Mouse (Mus musculus) forebrain, embryonic 11.5 days (tissue): Measurements from ENCODE around the gene Six2. TPM values are rescaled to one million over a fixed set of nuclear protein-coding genes. Genes with fewer than 3 reads are reported as not detected.

Source experiments
- ATAC-seq: fragments of 200-750 bp; cut with Nextera tagmentation; replicated peaks from 2 replicates; pipeline ENCODE4 v1.8.0; 2017; ENCODE audit warnings: moderate TSS enrichment; ENCODE audit not compliant: low FRiP score
- DNase-seq: peaks from one replicate; pipeline ENCODE4 v3.0.0-alpha.2; 2017; ENCODE audit warnings: low spot score
- H3K27ac ChIP-seq: fragments of 300-500 bp; sonication (generic); 2 replicates; pipeline ENCODE4 v1.5.1; 2014; ENCODE audit warnings: low read depth, low read length
- H3K27me3 ChIP-seq: fragments of 300-500 bp; sonication (generic); 2 replicates; pipeline ENCODE4 v1.6.1; 2014; ENCODE audit warnings: mild to moderate bottlenecking, low read length, mixed read lengths; ENCODE audit not compliant: control insufficient read depth, insufficient read depth
- H3K36me3 ChIP-seq: fragments of 300-500 bp; sonication (generic); 2 replicates; pipeline ENCODE4 v1.6.1; 2014; ENCODE audit warnings: mild to moderate bottlenecking, low read length, moderate library complexity, mixed read lengths; ENCODE audit not compliant: control insufficient read depth, insufficient read depth
- H3K4me1 ChIP-seq: fragments of 300-500 bp; sonication (generic); replicated peaks from 2 replicates; pipeline ENCODE4 v1.6.1; 2014; ENCODE audit warnings: low read length, mixed read lengths; ENCODE audit not compliant: control insufficient read depth, insufficient read depth
- H3K4me2 ChIP-seq: fragments of 300-500 bp; sonication (generic); 2 replicates; pipeline ENCODE4 v1.6.1; 2014; ENCODE audit warnings: low read depth, mild to moderate bottlenecking, low read length, moderate library complexity, mixed read lengths; ENCODE audit not compliant: severe bottlenecking
- H3K4me3 ChIP-seq: fragments of 300-500 bp; sonication (generic); 2 replicates; pipeline ENCODE4 v1.5.1; 2014; ENCODE audit warnings: low read depth, low read length
- H3K9ac ChIP-seq: fragments of 300-500 bp; sonication (generic); 2 replicates; pipeline ENCODE4 v1.6.1; 2014; ENCODE audit warnings: low read length
- H3K9me3 ChIP-seq: fragments of 300-500 bp; sonication (generic); 2 replicates; pipeline ENCODE4 v1.6.1; 2016; ENCODE audit warnings: low read length, mixed read lengths; ENCODE audit not compliant: control insufficient read depth
- WGBS: fragments of 180-500 bp; shearing (Covaris S2); extraction: QIAGEN DNeasy Blood & Tissue Kit; methylation state at CpG from one replicate; pipeline ENCODE4 v1.1.7; 2014; 5-methylcytosine and 5-hydroxymethylcytosine counted together
- polyA plus RNA-seq: library from polyadenylated mRNA; unstranded; fragments of >200 nt; fragmentation: Nextera tagmentation; extraction: Ambion mirVana; gene quantifications from 2 replicates; pipeline ENCODE4 v1.2.1, GENCODE M21; 2014

Six2 gene
- polyA plus RNA-seq, 1 experiment from 2014 or later, result 12.6 TPM

GRCm38 (mm10) chr17:85681741-85682140, 6.3 kb downstream of the Six2 start:
- no peak for DNase-seq
- peaks cover 79% of the 10 kb centered on the region for H3K27me3 ChIP-seq
- H3K4me1 ChIP-seq, result peaks cover 4% of the 10 kb centered on the region; the same call in 1 of the 2 replicates
- ATAC-seq, result no peak
- H3K9ac ChIP-seq, result no peak overlapping the region
- 7% methylated on average over 6 of the region's 6 CpGs for WGBS
- no peak overlapping the region for H3K27ac ChIP-seq
- H3K4me3 ChIP-seq, result no peak overlapping the region
- H3K4me2 ChIP-seq, result no peak overlapping the region
- H3K36me3 ChIP-seq, result no peaks in the 10 kb centered on the region
- H3K9me3 ChIP-seq, result no peaks in the 10 kb centered on the region

DNA sequence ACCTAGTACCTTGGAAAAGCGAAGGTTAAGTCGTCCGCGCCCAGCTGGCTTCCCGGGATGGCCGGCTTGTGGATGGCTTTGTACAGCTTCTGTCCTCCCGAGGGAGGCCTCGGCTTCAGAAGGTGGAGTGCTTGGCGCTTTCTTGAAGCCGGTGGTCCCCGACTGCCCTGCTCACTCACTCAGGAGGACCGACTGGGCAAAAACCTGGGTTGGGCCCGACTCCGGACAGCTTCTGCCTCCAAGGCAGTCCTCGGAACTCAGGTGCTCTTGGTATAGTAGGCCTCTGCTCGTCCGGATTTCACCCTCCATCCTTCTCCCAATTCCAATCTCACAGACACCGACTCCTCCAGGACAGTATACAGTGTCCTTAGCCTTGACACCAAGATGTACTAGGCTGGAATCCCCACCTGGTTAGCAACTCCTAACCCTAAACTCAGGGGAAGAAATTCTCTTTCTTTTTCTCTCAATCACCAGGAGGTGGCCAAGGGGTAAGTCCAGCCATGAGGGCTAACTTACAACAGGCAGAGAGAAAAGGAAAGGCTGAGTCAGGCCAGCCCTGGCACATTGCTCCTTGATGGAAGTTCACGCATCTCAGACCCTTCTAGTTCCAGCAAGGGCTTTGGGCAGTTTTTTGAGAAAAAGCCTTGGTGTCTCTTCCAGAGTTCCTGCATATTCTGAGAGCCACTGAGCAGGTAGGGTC, 7.1 kb downstream of the Six2 start:
- Histone ChIP-seq H3K9me3 (no peaks in the 10 kb centered on the region), H3K27ac (no peak overlapping the region), H3K36me3 (no peaks in the 10 kb centered on the region), H3K4me2 (0 out of 2 replicates have a peak overlapping the region, but pooled peaks have one; percentile 1), H3K9ac (no peak overlapping the region), H3K27me3 (peaks cover 72% of the 10 kb centered on the region), H3K4me3 (no peak overlapping the region), H3K4me1 (peaks cover 4% of the 10 kb centered on the region; the same call in 1 of the 2 replicates)
- WGBS, result under 1% methylated on average over 19 of the region's 19 CpGs
- DNase-seq (no peak), ATAC-seq (no peak)

DNA sequence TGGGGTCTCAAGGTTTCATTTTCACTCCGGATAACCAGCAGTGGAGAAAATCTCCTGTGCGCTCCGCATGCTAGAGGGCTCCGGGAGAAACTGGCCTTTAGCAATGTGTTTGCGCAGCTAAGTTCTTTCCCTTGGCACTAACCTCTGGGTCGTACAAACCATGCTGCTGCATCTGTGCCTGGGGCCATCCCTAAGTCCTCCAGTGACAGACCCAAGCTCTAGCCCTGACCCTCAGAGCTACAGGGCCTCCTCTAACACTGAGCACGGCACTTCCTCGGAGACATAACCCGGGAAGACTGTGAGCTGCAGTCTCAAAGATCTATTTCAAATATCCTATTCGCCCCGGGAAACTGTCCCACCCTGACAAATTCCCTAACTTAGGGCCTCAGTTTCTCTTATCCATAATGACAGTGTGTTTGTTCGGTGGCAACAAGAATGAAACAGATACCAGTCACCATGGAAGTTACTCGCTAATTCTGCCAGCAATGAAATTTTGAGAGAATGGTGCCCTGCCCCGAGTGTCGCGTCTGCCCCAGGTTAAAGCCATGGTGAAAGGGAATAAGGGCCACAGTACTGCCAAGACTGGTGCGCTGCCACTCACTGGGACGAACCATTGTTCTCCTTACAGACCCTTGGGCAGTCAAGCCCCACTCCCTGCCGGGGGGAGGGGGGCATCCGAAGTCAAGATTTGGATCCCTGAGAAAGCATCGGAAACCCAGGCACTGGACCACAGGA, 7.8 kb downstream of the Six2 start:
- DNase-seq (no peak), ATAC-seq (no peak; the same call in 1 of the 2 replicates)
- Histone ChIP-seq H3K27ac (no peak overlapping the region), H3K36me3 (no peaks in the 10 kb centered on the region), H3K4me3 (peak overlapping the region; percentile 13; the same call in 1 of the 2 replicates), H3K9me3 (no peaks in the 10 kb centered on the region), H3K4me2 (peak overlapping the region; percentile 16; the same call in 1 of the 2 replicates), H3K9ac (peak overlapping the region; percentile 7; the same call in 1 of the 2 replicates), H3K27me3 (peaks cover 65% of the 10 kb centered on the region), H3K4me1 (peaks cover 4% of the 10 kb centered on the region; the same call in 1 of the 2 replicates)
- 2% methylated on average over 21 of the region's 21 CpGs for WGBS

- Histone ChIP-seq H3K27ac (no peak overlapping the region), H3K36me3 (no peaks in the 10 kb centered on the region), H3K27me3 (peaks cover 60% of the 10 kb centered on the region), H3K4me1 (peaks cover 4% of the 10 kb centered on the region; the same call in 1 of the 2 replicates), H3K9me3 (no peaks in the 10 kb centered on the region), H3K4me2 (peak overlapping the region; percentile 16; the same call in 1 of the 2 replicates), H3K4me3 (peak overlapping the region; percentile 13; the same call in 1 of the 2 replicates), H3K9ac (0 out of 2 replicates have a peak overlapping the region, but pooled peaks have one; percentile 7)
- ATAC-seq (0 out of 2 replicates have a peak, but pooled peaks have one; percentile 28), DNase-seq (peak; percentile 83)
- WGBS, result under 1% methylated on average over 15 of the region's 15 CpGs
These were observed 8.4 kb downstream of the Six2 start for GRCm38 (mm10) chr17:85679651-85680050.

GRCm38 (mm10) chr17:85664618-85665320, 23.3 kb downstream of the Six2 start:
- 2% methylated on average over 20 of the region's 20 CpGs for WGBS

DNA sequence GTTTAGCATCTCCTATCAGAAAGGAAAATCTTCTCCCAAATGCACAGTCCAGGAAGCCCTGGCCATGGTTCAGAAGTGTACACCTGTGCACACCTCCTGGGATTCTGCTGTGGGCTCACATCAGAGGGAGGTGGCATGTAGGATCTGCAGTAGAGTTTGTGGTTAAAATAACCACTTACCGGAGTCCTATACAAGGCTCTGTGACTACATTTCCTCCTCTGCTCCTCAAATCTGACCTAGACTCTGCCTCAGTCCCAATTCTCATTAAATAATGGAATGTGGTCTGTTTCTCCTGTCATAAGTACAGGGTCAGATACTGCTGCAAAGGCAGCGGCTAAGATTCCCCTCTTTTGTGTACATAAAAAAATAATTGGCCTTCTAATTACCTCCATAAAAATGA, 23.9 kb downstream of the Six2 start:
- Histone ChIP-seq H3K9ac (no peak overlapping the region; the same call in 1 of the 2 replicates), H3K27ac (no peak overlapping the region), H3K9me3 (no peaks in the 10 kb centered on the region), H3K4me3 (no peak overlapping the region), H3K4me1 (0 out of 2 replicates have a peak, but pooled peaks cover 2% of the 10 kb centered on the region), H3K36me3 (no peaks in the 10 kb centered on the region), H3K4me2 (no peak overlapping the region), H3K27me3 (peaks cover 16% of the 10 kb centered on the region)
- ATAC-seq (no peak), DNase-seq (no peak)
- 28% methylated on average over 2 of the region's 2 CpGs for WGBS

More at GRCm38 (mm10) chr17:85664618-85665320, 23.3 kb downstream of the Six2 start:
- H3K27me3 ChIP-seq, result peaks cover 16% of the 10 kb centered on the region
- peak; percentile 81 for ATAC-seq
- H3K9ac ChIP-seq, result no peak overlapping the region; the same call in 1 of the 2 replicates
- H3K4me3 ChIP-seq, result peak overlapping the region; percentile 15
- 0 out of 2 replicates have a peak, but pooled peaks cover 2% of the 10 kb centered on the region for H3K4me1 ChIP-seq
- H3K9me3 ChIP-seq, result no peaks in the 10 kb centered on the region
- peak; percentile 83 for DNase-seq
- no peaks in the 10 kb centered on the region for H3K36me3 ChIP-seq
- H3K4me2 ChIP-seq, result peak overlapping the region; percentile 47; the same call in 1 of the 2 replicates
- H3K27ac ChIP-seq, result no peak overlapping the region

DNA sequence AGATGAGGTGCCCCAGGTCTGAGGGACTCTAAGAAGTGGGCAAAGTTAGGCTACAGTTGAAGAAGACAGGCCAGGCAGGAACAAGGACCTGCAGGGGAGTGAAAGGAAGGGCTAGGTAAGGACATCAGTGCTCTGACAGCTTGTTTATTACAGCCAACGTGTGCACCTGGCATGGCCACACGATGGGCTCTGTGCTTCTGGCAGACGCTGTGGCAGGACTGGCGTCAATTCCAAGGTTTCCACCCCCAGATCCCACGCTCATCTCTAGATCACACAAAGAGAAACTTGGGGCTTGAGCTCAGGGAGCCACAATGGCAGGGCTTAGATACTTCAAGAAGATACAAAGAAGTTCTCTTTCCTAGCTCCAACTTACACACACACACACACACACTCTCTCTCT, 26.6 kb downstream of the Six2 start:
- H3K36me3 ChIP-seq, result no peaks in the 10 kb centered on the region

DNA sequence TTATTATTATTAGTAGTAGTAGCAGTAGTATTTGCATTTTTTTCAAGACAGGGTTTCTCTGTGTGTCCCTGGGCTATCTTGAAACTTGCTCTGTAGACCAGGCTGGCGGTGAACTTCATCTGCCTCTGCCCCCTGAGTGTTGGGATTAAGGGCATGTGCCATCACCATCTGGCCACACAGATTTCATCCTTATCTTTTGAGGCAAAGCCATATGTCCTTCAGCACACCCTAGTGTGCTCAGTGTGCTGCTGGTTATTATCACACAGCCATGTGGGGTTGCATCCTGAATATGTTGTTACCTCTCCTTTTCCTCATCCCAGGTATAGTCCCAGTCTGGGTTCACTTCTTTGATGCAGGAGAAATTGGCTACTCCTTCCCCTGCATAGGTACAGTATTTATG, 28.1 kb downstream of the Six2 start:
- no peaks in the 10 kb centered on the region for H3K36me3 ChIP-seq
- ATAC-seq, result no peak
- H3K27me3 ChIP-seq, result peaks cover 10% of the 10 kb centered on the region
- H3K9ac ChIP-seq, result no peak overlapping the region
- 86% methylated on average over 1 of the region's 1 CpGs for WGBS
- H3K27ac ChIP-seq, result no peak overlapping the region
- no peaks in the 10 kb centered on the region for H3K4me1 ChIP-seq
- no peaks in the 10 kb centered on the region for H3K9me3 ChIP-seq
- H3K4me3 ChIP-seq, result no peak overlapping the region
- no peak for DNase-seq
- no peak overlapping the region for H3K4me2 ChIP-seq

More for the DNA sequence above, 26.6 kb downstream of the Six2 start:
- Histone ChIP-seq H3K27ac (no peak overlapping the region), H3K9me3 (no peaks in the 10 kb centered on the region), H3K27me3 (peaks cover 15% of the 10 kb centered on the region), H3K9ac (no peak overlapping the region), H3K4me1 (0 out of 2 replicates have a peak, but pooled peaks cover 2% of the 10 kb centered on the region), H3K4me3 (no peak overlapping the region), H3K4me2 (no peak overlapping the region)
- no peak for DNase-seq
- 75% methylated on average over 5 of the region's 5 CpGs for WGBS
- no peak for ATAC-seq
